Mouse (Mus musculus) thymus, adult 2 months (tissue): ENCODE measurements around the gene Ski. TPM values are rescaled to one million over a fixed set of nuclear protein-coding genes. Genes with fewer than 3 reads are reported as not detected.

Experiments used
- DNase-seq: peaks from one replicate; pipeline ENCODE4 v3.0.0; 2021
- H3K27ac ChIP-seq: fragments of 200-500 bp; 2 replicates; pipeline ENCODE4 v1.5.1; 2012; ENCODE audit warnings: low read length, control low read depth; ENCODE audit not compliant: control insufficient read depth, insufficient read depth
- H3K27me3 ChIP-seq: fragments of 200-500 bp; 2 replicates; pipeline ENCODE4 v1.6.1; 2012; ENCODE audit warnings: mild to moderate bottlenecking, low read length, moderate library complexity, mixed read lengths; ENCODE audit not compliant: control insufficient read depth, insufficient read depth
- H3K36me3 ChIP-seq: fragments of 200-500 bp; 2 replicates; pipeline ENCODE4 v1.6.1; 2012; ENCODE audit warnings: mild to moderate bottlenecking, low read length, moderate library complexity; ENCODE audit not compliant: control insufficient read depth, insufficient read depth
- H3K4me1 ChIP-seq: fragments of 200-500 bp; replicated peaks from 2 replicates; pipeline ENCODE4 v1.6.1; 2012; ENCODE audit warnings: low read length; ENCODE audit not compliant: control insufficient read depth, insufficient read depth
- H3K4me3 ChIP-seq: fragments of 200-500 bp; 2 replicates; pipeline ENCODE4 v1.5.1; 2012; ENCODE audit warnings: mild to moderate bottlenecking, low read length, control low read depth, moderate library complexity; ENCODE audit not compliant: control insufficient read depth, insufficient read depth
- CTCF ChIP-seq: fragments of 200-500 bp; IDR thresholded peaks from 2 replicates; pipeline ENCODE4 v1.5.1; 2012; ENCODE audit warnings: mild to moderate bottlenecking, control low read depth, low read length, moderate library complexity, borderline replicate concordance; ENCODE audit not compliant: control insufficient read depth, poor library complexity, insufficient read depth; ENCODE audit errors: extremely low read depth
- POLR2A ChIP-seq: fragments of 200-500 bp; IDR thresholded peaks from 2 replicates; pipeline ENCODE4 v1.6.1; 2012; ENCODE audit warnings: mild to moderate bottlenecking, low read length, control low read depth, moderate library complexity; ENCODE audit not compliant: control insufficient read depth, poor library complexity, insufficient read depth; ENCODE audit errors: extremely low read depth
- WGBS: fragments of 180-500 bp; shearing (Covaris S2); methylation state at CpG from one replicate; pipeline ENCODE4 v1.1.7; 2018; 5-methylcytosine and 5-hydroxymethylcytosine counted together
- polyA plus RNA-seq: library from polyadenylated mRNA; depleted of rRNA; stranded (reverse); fragments of >200 nt; gene quantifications from 2 replicates; pipeline ENCODE4 v1.2.3, GENCODE M21; 2012

The Ski gene
- polyA plus RNA-seq, 1 experiment: 70.5 TPM

GRCm38 (mm10) chr4:155140795-155141265 lies 81.6 kb downstream of the Ski start:
- Histone ChIP-seq H3K27ac (no peak overlapping the region), H3K4me3 (no peak overlapping the region), H3K27me3 (no peaks in the 10 kb centered on the region), H3K4me1 (no peaks in the 10 kb centered on the region), H3K36me3 (no peaks in the 10 kb centered on the region)
- DNase-seq: no peak
- TF ChIP-seq CTCF (no peak), POLR2A (no peak)
- 91% methylated on average over 12 of the region's 12 CpGs for WGBS

GRCm38 (mm10) chr4:155140150-155140549 lies 82.2 kb downstream of the Ski start:
- no peak for TF ChIP-seq CTCF
- TF ChIP-seq POLR2A: no peak
- Histone ChIP-seq H3K4me3 (no peak overlapping the region), H3K36me3 (no peaks in the 10 kb centered on the region), H3K4me1 (no peaks in the 10 kb centered on the region), H3K27me3 (no peaks in the 10 kb centered on the region), H3K27ac (no peak overlapping the region)
- no peak for DNase-seq
- WGBS: 89% methylated on average over 2 of the region's 2 CpGs

- Histone ChIP-seq H3K27ac (no peak overlapping the region), H3K4me1 (no peaks in the 10 kb centered on the region), H3K4me3 (no peak overlapping the region), H3K36me3 (no peaks in the 10 kb centered on the region), H3K27me3 (no peaks in the 10 kb centered on the region)
- TF ChIP-seq CTCF (no peak), POLR2A (no peak)
- 95% methylated on average over 12 of the region's 12 CpGs for WGBS
- DNase-seq: no peak
Measured at GRCm38 (mm10) chr4:155139281-155140045, 82.9 kb downstream of the Ski start.

- Histone ChIP-seq H3K4me3 (no peak overlapping the region), H3K4me1 (no peaks in the 10 kb centered on the region), H3K27ac (no peak overlapping the region), H3K27me3 (no peaks in the 10 kb centered on the region), H3K36me3 (no peaks in the 10 kb centered on the region)
- TF ChIP-seq CTCF (no peak), POLR2A (no peak)
- no peak for DNase-seq
- 96% methylated on average over 8 of the region's 8 CpGs for WGBS
Measured at GRCm38 (mm10) chr4:155138451-155138850, 83.9 kb downstream of the Ski start.

GRCm38 (mm10) chr4:155137891-155138290 lies 84.5 kb downstream of the Ski start:
- WGBS: 89% methylated on average over 7 of the region's 7 CpGs
- TF ChIP-seq POLR2A (no peak), CTCF (no peak)
- H3K27me3 ChIP-seq: no peaks in the 10 kb centered on the region
- H3K36me3 ChIP-seq: no peaks in the 10 kb centered on the region
- H3K4me1 ChIP-seq: no peaks in the 10 kb centered on the region
- no peak overlapping the region for H3K27ac ChIP-seq
- H3K4me3 ChIP-seq: no peak overlapping the region
- DNase-seq: no peak

GRCm38 (mm10) chr4:155135909-155136585 lies 86.3 kb downstream of the Ski start:
- DNase-seq: no peak
- Histone ChIP-seq H3K27ac (no peak overlapping the region), H3K4me3 (no peak overlapping the region), H3K36me3 (no peaks in the 10 kb centered on the region), H3K4me1 (no peaks in the 10 kb centered on the region), H3K27me3 (no peaks in the 10 kb centered on the region)
- TF ChIP-seq POLR2A (no peak), CTCF (no peak)
- 96% methylated on average over 5 of the region's 5 CpGs for WGBS

- DNase-seq: no peak
- TF ChIP-seq POLR2A: no peak
- TF ChIP-seq CTCF: no peak
- WGBS: 93% methylated on average over 7 of the region's 7 CpGs
- peaks cover 8% of the 10 kb centered on the region for H3K4me1 ChIP-seq
- H3K27me3 ChIP-seq: no peaks in the 10 kb centered on the region
- H3K27ac ChIP-seq: no peak overlapping the region
- no peaks in the 10 kb centered on the region for H3K36me3 ChIP-seq
- H3K4me3 ChIP-seq: no peak overlapping the region
Measured at GRCm38 (mm10) chr4:155134686-155135172, 87.7 kb downstream of the Ski start.
